Mouse (Mus musculus) intestine, embryonic 16.5 days (tissue): ENCODE results near the gene Ephx3. TPM values are rescaled to one million over a fixed set of nuclear protein-coding genes. Genes with fewer than 3 reads are reported as not detected.

ENCODE experiments used
- ATAC-seq: fragments of 200-750 bp; cut with Nextera tagmentation; 2 replicates; pipeline ENCODE4 v1.8.0; 2017; ENCODE audit warnings: moderate TSS enrichment, moderate library complexity
- H3K27ac ChIP-seq: fragments of 300-500 bp; sonication (generic); 2 replicates; pipeline ENCODE4 v1.5.1; 2014; ENCODE audit warnings: mild to moderate bottlenecking, low read length
- H3K27me3 ChIP-seq: fragments of 300-500 bp; sonication (generic); replicated peaks from 2 replicates; pipeline ENCODE4 v1.6.1; 2014; ENCODE audit warnings: low read length, control low read depth, mixed read lengths; ENCODE audit not compliant: control insufficient read depth, insufficient read depth
- H3K36me3 ChIP-seq: fragments of 300-500 bp; sonication (generic); 2 replicates; pipeline ENCODE4 v1.6.1; 2014; ENCODE audit warnings: low read length, control low read depth; ENCODE audit not compliant: control insufficient read depth, insufficient read depth
- H3K4me1 ChIP-seq: fragments of 300-500 bp; sonication (generic); 2 replicates; pipeline ENCODE4 v1.6.1; 2014; ENCODE audit warnings: low read length, control low read depth, mixed read lengths; ENCODE audit not compliant: control insufficient read depth, insufficient read depth
- H3K4me2 ChIP-seq: fragments of 300-500 bp; sonication (generic); 2 replicates; pipeline ENCODE4 v1.6.1; 2014; ENCODE audit warnings: low read depth, low read length, control low read depth
- H3K4me3 ChIP-seq: fragments of 300-500 bp; sonication (generic); 2 replicates; pipeline ENCODE4 v1.5.1; 2014; ENCODE audit warnings: mild to moderate bottlenecking, low read length
- H3K9ac ChIP-seq: fragments of 300-500 bp; sonication (generic); 2 replicates; pipeline ENCODE4 v1.6.1; 2014; ENCODE audit warnings: low read depth, low read length
- H3K9me3 ChIP-seq: fragments of 300-500 bp; sonication (generic); 2 replicates; pipeline ENCODE4 v1.6.1; 2016; ENCODE audit warnings: low read length, control low read depth; ENCODE audit not compliant: control insufficient read depth
- WGBS: fragments of 180-500 bp; shearing (Covaris S2); extraction: QIAGEN DNeasy Blood & Tissue Kit; methylation state at CpG from one replicate; pipeline ENCODE4 v1.1.7; 2014; 5-methylcytosine and 5-hydroxymethylcytosine counted together
- polyA plus RNA-seq: library from polyadenylated mRNA; unstranded; fragments of >200 nt; fragmentation: Nextera tagmentation; extraction: Ambion mirVana; gene quantifications from 2 replicates; pipeline ENCODE4 v1.2.1, GENCODE M21; 2015

Ephx3 gene
- polyA plus RNA-seq, 1 experiment from 2014 or later = 0.16 TPM

DNA sequence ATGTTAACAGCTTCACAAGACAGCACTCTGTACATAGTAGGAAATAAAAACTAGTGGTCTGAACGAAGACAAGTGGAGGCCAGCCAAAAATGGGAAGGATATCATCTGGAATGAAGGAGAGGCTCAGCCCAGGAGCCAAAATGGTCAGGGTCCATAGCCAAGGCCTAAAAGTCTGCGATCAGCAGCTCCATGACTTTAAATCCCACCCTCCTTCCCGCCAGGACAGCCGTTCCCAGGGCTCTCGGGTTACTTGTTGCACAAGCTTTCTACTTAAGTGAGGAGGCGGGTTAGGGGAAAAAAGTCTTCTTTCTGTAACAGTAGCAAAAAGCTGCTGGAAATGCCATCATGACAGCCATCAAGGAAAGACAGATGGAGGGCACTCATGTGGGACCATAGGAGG is 19.8 kb upstream of the Ephx3 start:
- Histone ChIP-seq H3K36me3 (peaks cover 31% of the 10 kb centered on the region), H3K9me3 (no peaks in the 10 kb centered on the region), H3K4me3 (no peak overlapping the region), H3K4me2 (no peak overlapping the region), H3K4me1 (0 out of 2 replicates have a peak, but pooled peaks cover 12% of the 10 kb centered on the region), H3K27me3 (no peaks in the 10 kb centered on the region), H3K27ac (peak overlapping the region; percentile 38), H3K9ac (no peak overlapping the region)
- 0 out of 2 replicates have a peak, but pooled peaks have one; percentile 35 for ATAC-seq
- 56% methylated on average over 6 of the region's 6 CpGs for WGBS

DNA sequence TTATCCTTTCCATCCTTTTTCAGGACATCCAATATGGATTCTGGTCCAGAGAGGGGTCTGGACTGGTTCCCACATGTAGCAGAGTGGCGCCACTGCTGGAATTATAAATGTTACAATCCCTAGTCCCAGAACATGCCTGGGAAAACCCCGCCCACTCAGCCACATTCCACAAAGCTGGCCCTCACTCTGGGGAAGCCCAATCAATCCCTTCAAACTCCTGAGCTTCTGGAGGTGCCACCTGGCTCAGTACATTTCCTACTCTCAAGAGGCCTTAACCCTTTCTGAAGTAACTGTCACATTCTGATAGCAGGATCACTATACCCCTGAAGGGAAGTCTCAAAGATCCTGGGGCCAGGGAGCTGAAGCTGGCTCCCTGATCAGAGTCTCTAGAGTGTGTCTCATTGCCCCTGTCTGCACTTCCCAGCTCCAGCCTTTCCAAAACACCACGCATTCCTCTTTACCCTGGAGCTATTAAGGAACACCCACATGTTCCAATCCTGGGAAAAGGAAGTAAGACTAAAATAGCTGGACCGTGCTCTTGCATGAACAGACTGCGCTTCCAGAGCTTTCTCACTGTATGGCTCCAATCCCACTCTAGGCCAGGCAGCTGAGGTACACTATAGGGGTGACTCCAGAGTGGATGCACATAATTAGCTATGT is 18.4 kb upstream of the Ephx3 start:
- Histone ChIP-seq H3K27ac (peak overlapping the region; percentile 72), H3K9me3 (no peaks in the 10 kb centered on the region), H3K4me3 (no peak overlapping the region), H3K9ac (no peak overlapping the region), H3K27me3 (no peaks in the 10 kb centered on the region), H3K36me3 (peaks cover 30% of the 10 kb centered on the region), H3K4me1 (0 out of 2 replicates have a peak, but pooled peaks cover 12% of the 10 kb centered on the region), H3K4me2 (no peak overlapping the region)
- no peak; the same call in 1 of the 2 replicates for ATAC-seq
- WGBS = 64% methylated on average over 5 of the region's 5 CpGs

DNA sequence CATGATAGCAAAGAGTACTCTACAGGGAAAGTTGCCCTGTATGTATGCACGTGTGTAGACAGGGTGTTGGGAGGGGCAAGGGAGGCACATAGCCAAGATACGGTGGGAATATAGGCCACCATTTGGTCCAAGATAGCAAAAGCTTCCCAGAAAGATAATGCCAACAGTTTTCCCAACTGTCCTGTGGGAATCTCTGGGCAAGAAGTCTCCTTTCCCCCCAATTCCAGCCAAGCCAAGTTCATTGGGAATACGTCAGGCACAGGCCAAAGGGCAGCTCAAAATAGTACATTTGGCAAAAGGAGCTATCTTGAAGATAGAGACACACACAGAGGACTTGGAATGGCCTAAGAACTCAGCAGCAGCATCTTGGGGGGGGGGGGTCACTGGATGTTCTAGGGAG is 16.0 kb upstream of the Ephx3 start:
- 81% methylated on average over 3 of the region's 3 CpGs for WGBS

DNA sequence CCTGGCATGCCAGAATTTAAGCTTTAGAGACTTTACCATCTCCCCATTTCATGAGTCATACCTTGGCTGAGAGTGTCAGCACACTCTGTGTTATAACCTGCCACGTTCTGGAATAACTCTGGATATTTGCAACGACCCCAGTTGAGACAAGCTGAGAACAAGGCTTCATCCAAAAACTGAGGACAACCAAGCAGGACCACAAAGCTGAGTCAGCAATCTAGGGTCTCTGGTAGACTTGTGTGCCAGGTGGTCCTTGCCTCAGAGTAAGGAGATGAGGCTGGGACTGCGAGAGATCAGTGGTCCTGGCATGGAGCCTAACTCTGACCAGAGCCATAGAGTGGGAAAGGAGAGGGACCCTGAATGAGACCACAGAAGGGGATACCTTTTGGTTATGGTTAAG is 13.6 kb upstream of the Ephx3 start:
- H3K4me1 ChIP-seq = no peaks in the 10 kb centered on the region
- H3K27ac ChIP-seq = no peak overlapping the region
- peaks cover 35% of the 10 kb centered on the region for H3K36me3 ChIP-seq
- WGBS = 80% methylated on average over 3 of the region's 3 CpGs
- no peaks in the 10 kb centered on the region for H3K27me3 ChIP-seq
- H3K4me2 ChIP-seq = no peak overlapping the region
- no peak overlapping the region for H3K9ac ChIP-seq
- ATAC-seq = no peak
- H3K4me3 ChIP-seq = no peak overlapping the region
- no peaks in the 10 kb centered on the region for H3K9me3 ChIP-seq

More for the DNA sequence above, 16.0 kb upstream of the Ephx3 start:
- no peaks in the 10 kb centered on the region for H3K9me3 ChIP-seq
- H3K9ac ChIP-seq = no peak overlapping the region
- no peak overlapping the region for H3K27ac ChIP-seq
- no peak overlapping the region for H3K4me2 ChIP-seq
- H3K36me3 ChIP-seq = peaks cover 23% of the 10 kb centered on the region; the same call in 1 of the 2 replicates
- 0 out of 2 replicates have a peak, but pooled peaks cover 12% of the 10 kb centered on the region for H3K4me1 ChIP-seq
- H3K4me3 ChIP-seq = no peak overlapping the region
- no peaks in the 10 kb centered on the region for H3K27me3 ChIP-seq
- ATAC-seq = no peak

DNA sequence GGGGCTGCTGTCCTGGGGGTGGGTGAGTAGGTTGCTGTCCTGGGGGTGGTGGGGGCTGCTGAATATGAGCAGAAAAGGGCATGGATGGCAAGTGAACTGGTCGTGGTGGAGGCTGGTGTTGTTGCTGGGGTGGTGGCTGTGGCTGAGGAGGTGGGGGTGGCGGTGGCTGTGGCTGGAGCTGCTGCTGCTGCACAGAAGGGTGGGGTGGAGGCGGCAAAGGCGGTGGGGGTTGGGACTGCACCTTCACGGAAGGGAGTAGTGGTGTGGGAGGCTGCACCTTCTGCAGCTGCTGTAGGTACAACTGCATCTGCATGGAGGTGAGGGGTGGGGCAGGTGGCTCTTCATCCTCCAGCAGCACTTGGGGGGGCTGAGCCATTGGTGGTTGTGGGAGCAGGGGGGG is 11.7 kb upstream of the Ephx3 start:
- 81% methylated on average over 5 of the region's 5 CpGs for WGBS
- H3K4me3 ChIP-seq = no peak overlapping the region
- H3K27ac ChIP-seq = no peak overlapping the region
- no peak overlapping the region for H3K4me2 ChIP-seq
- H3K9me3 ChIP-seq = no peaks in the 10 kb centered on the region
- ATAC-seq = no peak
- H3K36me3 ChIP-seq = peaks cover 41% of the 10 kb centered on the region
- H3K27me3 ChIP-seq = no peaks in the 10 kb centered on the region
- H3K9ac ChIP-seq = no peak overlapping the region
- H3K4me1 ChIP-seq = no peaks in the 10 kb centered on the region

DNA sequence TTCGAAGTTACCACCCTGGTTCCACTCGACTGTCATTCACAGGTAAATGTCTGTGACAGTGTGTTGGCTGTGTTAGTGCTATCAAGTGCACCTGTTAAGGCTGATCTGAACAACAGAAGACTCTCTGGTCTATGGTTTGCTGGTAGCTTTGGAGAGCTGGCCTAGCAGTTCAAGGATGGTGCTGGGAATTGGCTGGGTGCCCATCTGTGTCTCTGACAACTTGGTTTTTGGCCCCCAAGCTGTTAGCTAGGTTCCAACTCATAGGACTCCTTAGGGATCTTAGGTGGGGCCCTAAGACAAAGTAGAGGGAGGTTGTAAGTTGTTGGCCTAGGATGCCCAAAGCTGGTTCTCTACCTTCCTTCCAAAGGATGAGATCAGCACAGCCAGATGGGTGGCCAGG is 10.4 kb upstream of the Ephx3 start:
- H3K4me1 ChIP-seq = no peaks in the 10 kb centered on the region
- no peak overlapping the region for H3K27ac ChIP-seq
- no peak overlapping the region for H3K9ac ChIP-seq
- ATAC-seq = no peak
- H3K27me3 ChIP-seq = no peaks in the 10 kb centered on the region
- peaks cover 44% of the 10 kb centered on the region for H3K36me3 ChIP-seq
- no peak overlapping the region for H3K4me3 ChIP-seq
- WGBS = 89% methylated on average over 2 of the region's 2 CpGs
- H3K4me2 ChIP-seq = no peak overlapping the region
- H3K9me3 ChIP-seq = no peaks in the 10 kb centered on the region

DNA sequence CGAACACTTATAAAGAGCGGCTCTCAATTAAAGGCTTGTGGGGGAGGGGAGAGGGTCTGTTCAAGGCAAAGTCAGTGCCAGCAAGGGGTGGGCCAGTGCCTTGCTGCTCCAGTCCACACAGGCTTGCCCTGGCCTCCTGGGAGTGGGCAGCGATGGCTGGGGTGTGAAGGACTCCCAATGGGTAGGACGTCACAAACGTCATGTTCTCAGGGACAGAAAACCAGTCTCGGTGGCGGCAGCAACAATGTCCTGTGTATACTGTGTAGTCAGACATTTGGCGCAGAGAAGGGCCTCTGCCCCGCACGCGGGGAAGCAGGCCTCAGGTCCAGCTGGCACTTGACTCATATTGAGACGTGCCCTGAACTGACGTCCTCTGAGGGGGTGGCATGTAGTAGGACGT is 7.8 kb upstream of the Ephx3 start:
- 89% methylated on average over 14 of the region's 14 CpGs for WGBS
- Histone ChIP-seq H3K9ac (no peak overlapping the region), H3K4me3 (no peak overlapping the region), H3K27ac (no peak overlapping the region), H3K36me3 (peaks cover 38% of the 10 kb centered on the region), H3K9me3 (no peaks in the 10 kb centered on the region), H3K4me1 (no peaks in the 10 kb centered on the region), H3K4me2 (no peak overlapping the region), H3K27me3 (no peaks in the 10 kb centered on the region)
- ATAC-seq = no peak

DNA sequence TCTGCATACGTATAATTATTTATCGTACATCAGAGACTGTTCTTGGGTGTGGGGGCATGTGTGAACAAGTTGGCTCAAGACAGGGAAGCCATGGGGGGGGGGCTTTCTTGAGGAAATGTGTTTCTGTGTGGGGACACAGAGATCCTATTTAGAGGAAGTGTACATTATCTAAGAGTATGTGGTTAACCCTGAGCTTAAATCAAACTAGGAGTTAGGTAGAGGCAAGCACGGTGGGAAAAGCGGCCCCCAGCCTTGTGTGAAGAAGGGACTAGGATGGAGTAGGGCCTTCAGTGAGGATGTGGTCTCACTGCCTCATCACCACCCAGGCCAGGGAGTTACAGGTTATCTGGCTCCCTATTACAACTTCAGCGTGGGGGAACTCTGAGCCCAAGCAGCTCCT is 6.4 kb upstream of the Ephx3 start:
- Histone ChIP-seq H3K9me3 (no peaks in the 10 kb centered on the region), H3K27ac (no peak overlapping the region), H3K27me3 (no peaks in the 10 kb centered on the region), H3K4me3 (no peak overlapping the region), H3K4me1 (no peaks in the 10 kb centered on the region), H3K4me2 (no peak overlapping the region), H3K9ac (no peak overlapping the region), H3K36me3 (peaks cover 32% of the 10 kb centered on the region)
- no peak for ATAC-seq
- 85% methylated on average over 5 of the region's 5 CpGs for WGBS

DNA sequence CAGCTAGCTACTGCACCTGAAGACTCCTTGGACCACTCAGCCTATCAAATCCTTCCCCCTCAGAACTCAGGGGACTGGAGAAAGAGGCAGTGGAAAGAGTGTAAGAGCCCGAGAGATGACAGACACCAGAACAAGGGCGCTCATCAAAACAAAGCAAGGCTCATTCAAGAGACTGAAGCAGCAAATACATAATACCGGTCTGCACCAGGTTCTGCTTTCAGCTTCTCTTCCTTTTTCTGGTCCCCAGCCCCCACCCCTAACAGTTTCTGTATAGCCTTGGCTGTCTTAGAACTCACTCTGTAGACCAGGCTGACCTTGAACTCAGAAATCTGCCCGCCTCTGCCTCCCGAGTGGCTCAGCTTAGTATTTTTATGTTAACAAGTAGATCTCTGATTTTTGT is 3.7 kb upstream of the Ephx3 start:
- ATAC-seq = no peak
- Histone ChIP-seq H3K27ac (no peak overlapping the region), H3K4me3 (no peak overlapping the region), H3K4me1 (peaks cover 16% of the 10 kb centered on the region), H3K9ac (no peak overlapping the region), H3K36me3 (peaks cover 17% of the 10 kb centered on the region), H3K27me3 (peaks cover 7% of the 10 kb centered on the region), H3K9me3 (no peaks in the 10 kb centered on the region), H3K4me2 (no peak overlapping the region)
- 80% methylated on average over 5 of the region's 5 CpGs for WGBS

DNA sequence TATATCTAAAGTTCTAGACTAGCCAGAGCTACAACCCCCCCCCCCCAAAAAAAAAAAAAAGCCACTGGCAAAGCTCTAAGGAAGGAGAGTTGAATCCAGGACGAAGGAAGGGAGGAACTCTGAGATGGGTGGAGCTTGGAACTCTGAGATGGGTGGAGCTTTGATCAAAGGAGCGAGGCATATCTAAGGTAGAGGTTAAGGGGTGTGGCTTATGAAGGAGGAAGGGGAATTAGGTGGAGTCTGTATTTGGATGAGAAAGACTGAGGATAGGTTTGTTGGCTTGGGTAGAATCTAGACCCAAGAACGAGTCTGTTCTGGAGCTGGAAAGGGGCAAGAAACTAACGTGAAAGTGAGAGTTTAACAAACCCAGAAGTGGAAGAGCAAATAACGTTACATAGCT is 501 bp upstream of the Ephx3 start:
- 9% methylated on average over 5 of the region's 5 CpGs for WGBS
- H3K27ac ChIP-seq = no peak overlapping the region

More for the DNA sequence above, 501 bp upstream of the Ephx3 start:
- Histone ChIP-seq H3K27me3 (peaks cover 7% of the 10 kb centered on the region), H3K9ac (no peak overlapping the region), H3K4me1 (peaks cover 16% of the 10 kb centered on the region), H3K9me3 (no peaks in the 10 kb centered on the region), H3K4me3 (peak overlapping the region; percentile 47), H3K36me3 (no peaks in the 10 kb centered on the region), H3K4me2 (peak overlapping the region; percentile 87)
- ATAC-seq = peak; percentile 75
